Mouse (Mus musculus): Measurements from ENCODE around the gene Ifna5. TPM values are rescaled to one million over a fixed set of nuclear protein-coding genes. Genes with fewer than 3 reads are reported as not detected.

The Ifna5 gene
- polyA plus RNA-seq, 2 experiments = not detected

DNA sequence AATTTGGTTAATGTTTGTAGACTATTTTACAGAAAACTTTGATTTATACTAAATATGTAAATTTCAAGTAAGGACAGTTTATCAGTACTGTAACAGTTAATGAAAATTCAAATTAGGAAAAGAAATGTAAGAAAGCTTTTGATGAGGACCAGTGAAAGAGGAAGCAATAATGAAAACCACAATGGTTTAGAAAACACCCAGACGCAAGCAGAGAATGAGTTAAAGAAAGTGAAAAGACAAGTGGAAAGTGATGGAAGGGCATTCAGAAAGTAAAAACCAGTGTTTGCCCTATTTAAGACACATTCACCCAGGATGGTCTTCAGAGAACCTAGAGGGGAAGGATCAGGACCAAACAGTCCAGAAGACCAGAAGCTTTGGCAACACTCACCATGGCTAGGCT, 14.4 kb downstream of the Ifna5 start, which contains the start of gene Ifna1:
Gene Ifna1, plus strand, starts transcription at position 390 of the 400 bp plus-strand sequence.
- WGBS (ENCODE audit: insufficient replicate concordance) = 18% methylated on average over 1 of the region's 1 CpGs
- TF ChIP-seq EP300 (IDR thresholded peaks at IDR 0.05; ENCODE audit: low read depth) (no peak), CTCF (IDR thresholded peaks at IDR 0.05; ENCODE audit: low read depth) (no peak)

DNA sequence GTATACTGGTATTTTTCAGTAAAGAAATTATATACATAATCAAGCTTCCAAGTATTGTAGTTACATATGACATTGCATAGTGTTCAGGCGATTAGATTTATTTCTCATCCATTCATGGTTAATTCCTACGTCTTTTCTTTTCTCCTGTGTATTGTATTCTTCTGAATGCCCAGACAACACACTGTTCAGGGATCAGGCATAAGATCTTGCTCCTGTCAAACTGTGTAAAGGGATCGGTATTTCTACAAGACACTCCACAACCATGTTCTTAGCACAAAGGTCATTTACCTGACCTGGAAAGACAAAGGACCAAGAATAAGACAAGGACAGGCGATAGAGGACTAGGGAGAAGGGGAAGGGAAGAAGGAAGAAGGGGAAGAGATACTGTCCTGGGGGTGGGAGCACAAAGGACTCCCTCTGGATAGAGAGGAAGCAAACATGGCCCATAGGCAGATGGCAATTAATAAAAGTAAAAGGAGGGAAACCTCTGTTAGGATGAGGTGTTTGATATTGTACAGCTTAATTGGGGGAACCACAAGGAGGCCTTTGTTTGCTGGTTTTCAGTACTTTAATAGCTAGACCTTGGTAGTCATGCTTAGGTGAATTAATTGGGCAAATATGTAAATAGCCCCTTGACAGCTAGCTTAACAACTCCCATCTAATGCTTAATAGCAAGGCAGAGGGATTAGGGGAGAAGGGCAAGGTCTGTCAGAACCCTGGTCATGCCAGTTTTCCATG, 15.9 kb downstream of the Ifna5 start:
- H3K9ac ChIP-seq (replicated peaks) = no peak overlapping the region
- H3K4me2 ChIP-seq (ENCODE audit: low read depth) = no peak overlapping the region
- no peaks in the 10 kb centered on the region for H3K9me3 ChIP-seq (ENCODE audit: control insufficient read depth, low read length)
- no peak overlapping the region for H3K27ac ChIP-seq
- TF ChIP-seq CTCF (IDR thresholded peaks at IDR 0.05; ENCODE audit: low read depth) = no peak
- no peak for TF ChIP-seq EP300 (IDR thresholded peaks at IDR 0.05; ENCODE audit: low read depth)
- H3K4me1 ChIP-seq (replicated peaks; ENCODE audit: control insufficient read depth in 2 of 2, insufficient read depth in 2 of 2, low read length in 1 of 2) = no peaks in the 10 kb centered on the region
- no peaks in the 10 kb centered on the region for H3K36me3 ChIP-seq (replicated peaks; ENCODE audit: control insufficient read depth, insufficient read depth, low read depth)
- ATAC-seq (ENCODE audit: insufficient read depth) (no peak), DNase-seq (ENCODE audit: low read depth in 3 of 3, low spot score in 3 of 3) (no peak)
- H3K4me3 ChIP-seq (ENCODE audit: insufficient read depth in 1 of 2, low read depth in 2 of 2, low read length in 2 of 2) = no peak overlapping the region
- no peaks in the 10 kb centered on the region for H3K27me3 ChIP-seq (ENCODE audit: control insufficient read depth, insufficient read depth, low read length)
- 57% methylated on average over 4 of the region's 4 CpGs for WGBS (ENCODE audit: insufficient replicate concordance)

More for the DNA sequence above, 14.4 kb downstream of the Ifna5 start, which contains the start of gene Ifna1:
- Histone ChIP-seq H3K4me2 (ENCODE audit: low read depth) (no peak within 1 kb of the TSS), H3K27ac (no peak within 1 kb of the TSS), H3K4me1 (replicated peaks; ENCODE audit: control insufficient read depth in 2 of 2, insufficient read depth in 2 of 2, low read length in 1 of 2) (no peaks in the 10 kb centered on the region), H3K9me3 (ENCODE audit: control insufficient read depth, low read length) (no peaks in the 10 kb centered on the region), H3K27me3 (ENCODE audit: control insufficient read depth, insufficient read depth, low read length) (no peaks in the 10 kb centered on the region), H3K4me3 (ENCODE audit: insufficient read depth in 1 of 2, low read depth in 2 of 2, low read length in 2 of 2) (no peak within 1 kb of the TSS), H3K36me3 (replicated peaks; ENCODE audit: control insufficient read depth, insufficient read depth, low read depth) (no peaks in the 10 kb centered on the region), H3K9ac (replicated peaks) (no peak within 1 kb of the TSS)
- ATAC-seq (ENCODE audit: insufficient read depth) (no peak), DNase-seq (ENCODE audit: low read depth in 3 of 3, low spot score in 3 of 3) (no peak)

DNA sequence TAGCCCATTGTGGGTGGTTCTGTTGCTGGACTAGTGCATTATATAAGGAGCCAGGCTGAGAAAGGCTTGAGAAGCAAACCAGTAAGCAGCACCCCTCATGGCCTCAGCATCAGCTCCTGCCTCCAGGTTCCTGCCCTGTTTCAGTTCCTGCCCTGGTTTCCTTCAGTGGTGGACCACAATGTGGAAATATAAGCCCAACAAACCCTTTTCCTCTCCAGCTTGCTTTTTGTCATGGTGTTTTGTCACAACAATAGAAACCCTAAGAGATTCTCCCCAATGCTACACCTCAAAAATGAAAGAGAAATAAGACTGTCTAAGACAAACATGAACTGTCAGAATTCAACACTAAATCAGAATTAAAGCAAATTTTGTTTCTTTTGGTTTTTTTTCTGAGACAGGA, 23.9 kb downstream of the Ifna5 start:
- ATAC-seq (ENCODE audit: insufficient read depth) (no peak), DNase-seq (ENCODE audit: low read depth in 3 of 3, low spot score in 3 of 3) (no peak)
- no peak overlapping the region for H3K4me3 ChIP-seq (ENCODE audit: insufficient read depth in 1 of 2, low read depth in 2 of 2, low read length in 2 of 2)
- TF ChIP-seq EP300 (IDR thresholded peaks at IDR 0.05; ENCODE audit: low read depth) (no peak), CTCF (IDR thresholded peaks at IDR 0.05; ENCODE audit: low read depth) (no peak)
- no peak overlapping the region for H3K9ac ChIP-seq (replicated peaks)
- no peaks in the 10 kb centered on the region for H3K36me3 ChIP-seq (replicated peaks; ENCODE audit: control insufficient read depth, insufficient read depth, low read depth)
- no peaks in the 10 kb centered on the region for H3K9me3 ChIP-seq (ENCODE audit: control insufficient read depth, low read length)
- H3K4me2 ChIP-seq (ENCODE audit: low read depth) = no peak overlapping the region
- H3K27me3 ChIP-seq (ENCODE audit: control insufficient read depth, insufficient read depth, low read length) = no peaks in the 10 kb centered on the region
- H3K27ac ChIP-seq = no peak overlapping the region
- H3K4me1 ChIP-seq (replicated peaks; ENCODE audit: control insufficient read depth in 2 of 2, insufficient read depth in 2 of 2, low read length in 1 of 2) = no peaks in the 10 kb centered on the region

DNA sequence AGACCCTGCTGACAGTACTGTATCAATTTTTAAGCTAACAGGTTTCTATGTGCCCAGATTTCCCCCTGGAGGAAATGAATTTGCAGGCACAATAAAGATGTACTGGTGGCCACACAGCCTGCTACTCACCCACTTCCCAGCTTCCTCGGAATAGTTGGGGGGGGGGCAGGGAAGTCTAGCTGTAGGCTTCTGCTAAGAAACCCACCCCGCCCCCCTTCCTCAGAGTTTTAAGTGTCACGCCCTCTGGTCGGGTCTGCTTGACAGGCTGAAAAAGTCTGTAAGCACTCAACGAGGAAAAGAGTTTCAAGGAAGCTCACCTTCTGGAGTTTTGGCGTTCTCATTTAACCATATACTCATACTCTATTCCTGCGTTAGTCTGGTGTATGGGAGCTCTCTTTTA, 28.0 kb downstream of the Ifna5 start:
- Histone ChIP-seq H3K9me3 (ENCODE audit: control insufficient read depth, low read length) (no peaks in the 10 kb centered on the region), H3K4me1 (replicated peaks; ENCODE audit: control insufficient read depth in 2 of 2, insufficient read depth in 2 of 2, low read length in 1 of 2) (peaks cover 0 to 4% of the 10 kb centered on the region in 2 experiments; a peak in 2 of 4 replicates), H3K9ac (replicated peaks) (no peak overlapping the region), H3K4me2 (ENCODE audit: low read depth) (no peak overlapping the region), H3K27me3 (ENCODE audit: control insufficient read depth, insufficient read depth, low read length) (no peaks in the 10 kb centered on the region), H3K27ac (no peak overlapping the region), H3K4me3 (ENCODE audit: insufficient read depth in 1 of 2, low read depth in 2 of 2, low read length in 2 of 2) (no peak overlapping the region), H3K36me3 (replicated peaks; ENCODE audit: control insufficient read depth, insufficient read depth, low read depth) (no peaks in the 10 kb centered on the region)
- TF ChIP-seq EP300 (IDR thresholded peaks at IDR 0.05; ENCODE audit: low read depth) (no peak), CTCF (IDR thresholded peaks at IDR 0.05; ENCODE audit: low read depth) (no peak)
- WGBS (ENCODE audit: insufficient replicate concordance) = 10% methylated on average over 7 of the region's 7 CpGs
- ATAC-seq (ENCODE audit: insufficient read depth) = no peak
- no peak for DNase-seq (ENCODE audit: low read depth in 3 of 3, low spot score in 3 of 3)

DNA sequence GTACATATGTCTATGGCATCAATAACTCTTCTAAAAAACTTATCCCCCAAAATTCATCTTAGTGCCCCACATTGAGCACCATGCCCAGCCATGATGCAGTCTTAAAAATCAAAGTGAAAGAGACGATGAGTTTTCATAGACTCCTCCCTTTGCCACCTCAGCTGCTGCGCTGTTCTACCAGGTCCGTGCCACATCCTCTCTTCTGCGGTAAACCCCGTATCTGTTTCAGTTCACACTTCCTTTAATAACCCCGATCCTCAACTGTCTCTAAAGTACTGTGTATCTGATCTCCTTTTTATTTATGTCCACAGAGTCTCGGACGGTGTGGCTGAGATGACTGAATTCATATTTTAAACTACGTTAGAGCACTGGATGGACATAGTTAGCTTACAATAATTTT, 29.3 kb downstream of the Ifna5 start:
- Histone ChIP-seq H3K4me2 (ENCODE audit: low read depth) (peak overlapping the region; percentile 36), H3K4me3 (ENCODE audit: insufficient read depth in 1 of 2, low read depth in 2 of 2, low read length in 2 of 2) (peak overlapping the region in 1 of 2 experiments; percentile 7; a peak in 1 of 4 replicates), H3K9ac (replicated peaks) (no peak overlapping the region), H3K4me1 (replicated peaks; ENCODE audit: control insufficient read depth in 2 of 2, insufficient read depth in 2 of 2, low read length in 1 of 2) (peaks cover 3 to 7% of the 10 kb centered on the region in 2 experiments; a peak in 2 of 4 replicates), H3K27ac (no peak overlapping the region), H3K9me3 (ENCODE audit: control insufficient read depth, low read length) (no peaks in the 10 kb centered on the region), H3K36me3 (replicated peaks; ENCODE audit: control insufficient read depth, insufficient read depth, low read depth) (no peaks in the 10 kb centered on the region), H3K27me3 (ENCODE audit: control insufficient read depth, insufficient read depth, low read length) (no peaks in the 10 kb centered on the region)
- DNase-seq (ENCODE audit: low read depth in 3 of 3, low spot score in 3 of 3) (no peak), ATAC-seq (ENCODE audit: insufficient read depth) (no peak)
- 7% methylated on average over 9 of the region's 9 CpGs for WGBS (ENCODE audit: insufficient replicate concordance)
- TF ChIP-seq CTCF (IDR thresholded peaks at IDR 0.05; ENCODE audit: low read depth) (no peak), EP300 (IDR thresholded peaks at IDR 0.05; ENCODE audit: low read depth) (no peak)
